Mouse (Mus musculus) myocyte (in vitro differentiated cells): ENCODE data around the gene Gm11937.

ENCODE experiments used
- CEBPB ChIP-seq: IDR thresholded peaks from 2 replicates; pipeline ENCODE4 v1.6.1; 2011; ENCODE audit warnings: mild to moderate bottlenecking, moderate library complexity; ENCODE audit not compliant: poor library complexity, insufficient read depth, severe bottlenecking
- E2F4 ChIP-seq: IDR thresholded peaks from one replicate; pipeline ENCODE4 v1.6.1; 2011; ENCODE audit warnings: mild to moderate bottlenecking, control low read depth, moderate library complexity; ENCODE audit not compliant: insufficient read depth
- MAX ChIP-seq: IDR thresholded peaks from one replicate; pipeline ENCODE4 v1.6.1; 2011; ENCODE audit warnings: low read depth, mild to moderate bottlenecking, control low read depth
- MYOD1 ChIP-seq, 3 experiments: IDR thresholded peaks; one replicate each; pipeline ENCODE4 v1.6.1; 2011; ENCODE audit warnings: control low read depth in 2 of 3, low read depth in 2 of 3, mild to moderate bottlenecking in 2 of 3, moderate library complexity in 1 of 3; ENCODE audit not compliant: insufficient read length in 2 of 3, control insufficient read depth in 1 of 3
- POLR2A ChIP-seq: IDR thresholded peaks from one replicate; pipeline ENCODE4 v1.6.1; 2011; ENCODE audit warnings: low read depth, mild to moderate bottlenecking, control low read depth, moderate library complexity; ENCODE audit not compliant: insufficient read length
- SRF ChIP-seq: IDR thresholded peaks from one replicate; pipeline ENCODE4 v1.6.1; 2011; ENCODE audit warnings: low read depth; ENCODE audit not compliant: control insufficient read depth, insufficient read length
- TCF12 ChIP-seq: IDR thresholded peaks from one replicate; pipeline ENCODE4 v1.6.1; 2011; ENCODE audit warnings: mild to moderate bottlenecking, control low read depth; ENCODE audit not compliant: poor library complexity, insufficient read depth, severe bottlenecking
- USF1 ChIP-seq: IDR thresholded peaks from one replicate; pipeline ENCODE4 v1.6.1; 2011; ENCODE audit warnings: low read depth, mild to moderate bottlenecking, control low read depth, moderate library complexity

DNA sequence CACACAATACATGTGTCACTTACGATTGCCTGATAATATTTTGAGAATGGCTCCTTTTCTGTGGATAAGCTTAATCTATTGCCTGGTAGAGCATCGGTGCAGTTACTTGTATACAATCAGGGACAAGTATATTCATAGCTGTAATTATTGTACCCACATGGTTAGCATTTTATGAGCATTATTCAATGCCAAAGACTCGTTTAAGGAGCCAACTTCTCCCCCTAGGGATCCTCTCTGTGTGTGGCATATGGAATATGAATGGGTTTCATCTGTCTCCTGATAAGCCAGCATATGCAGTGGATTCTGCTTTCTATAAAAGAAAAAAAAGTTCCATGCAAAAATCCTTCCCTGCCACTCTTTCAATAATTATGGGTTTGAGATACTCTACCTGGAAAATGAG lies 34.4 kb upstream of the Gm11937 start:
- TF ChIP-seq USF1 (no peak), POLR2A (no peak), MYOD1 (IDR thresholded peaks at IDR 0.05; ENCODE audit: control insufficient read depth in 1 of 3, insufficient read length in 2 of 3, low read depth in 2 of 3) (no peak), SRF (no peak), E2F4 (no peak), MAX (no peak), CEBPB (no peak), TCF12 (no peak)
